Mouse (Mus musculus) neural tube, embryonic 13.5 days (tissue): ENCODE results near the gene B3gnt8. TPM values are rescaled to one million over a fixed set of nuclear protein-coding genes. Genes with fewer than 3 reads are reported as not detected.

Experiments
- ATAC-seq: fragments of 200-750 bp; cut with Nextera tagmentation; 2 replicates; pipeline ENCODE4 v1.8.0; 2017; ENCODE audit warnings: low read depth, mild to moderate bottlenecking, moderate TSS enrichment, moderate library complexity
- H3K27ac ChIP-seq: fragments of 300-500 bp; sonication (generic); replicated peaks from 2 replicates; pipeline ENCODE4 v1.5.1; 2015; ENCODE audit warnings: moderate library complexity, mild to moderate bottlenecking, inconsistent platforms
- H3K27me3 ChIP-seq: fragments of 300-500 bp; sonication (generic); 2 replicates; pipeline ENCODE4 v1.6.1; 2015; ENCODE audit warnings: mild to moderate bottlenecking, inconsistent platforms
- H3K36me3 ChIP-seq: fragments of 300-500 bp; sonication (generic); 2 replicates; pipeline ENCODE4 v1.6.1; 2015; ENCODE audit warnings: mild to moderate bottlenecking, inconsistent platforms
- H3K4me1 ChIP-seq: fragments of 300-500 bp; sonication (generic); replicated peaks from 2 replicates; pipeline ENCODE4 v1.6.1; 2015; ENCODE audit warnings: inconsistent platforms
- H3K4me2 ChIP-seq: fragments of 300-500 bp; sonication (generic); 2 replicates; pipeline ENCODE4 v1.6.1; 2015; ENCODE audit warnings: inconsistent platforms, mild to moderate bottlenecking, moderate library complexity
- H3K4me3 ChIP-seq: fragments of 300-500 bp; sonication (generic); 2 replicates; pipeline ENCODE4 v1.5.1; 2015; ENCODE audit warnings: mild to moderate bottlenecking, inconsistent platforms
- H3K9ac ChIP-seq: fragments of 300-500 bp; sonication (generic); 2 replicates; pipeline ENCODE4 v1.6.1; 2015; ENCODE audit warnings: moderate library complexity, mild to moderate bottlenecking, inconsistent platforms
- H3K9me3 ChIP-seq: fragments of 300-500 bp; sonication (generic); 2 replicates; pipeline ENCODE4 v1.6.1; 2016; ENCODE audit warnings: inconsistent platforms
- WGBS: fragments of 180-500 bp; shearing (Covaris S2); methylation state at CpG from one replicate; pipeline ENCODE4 v1.1.7; 2015; 5-methylcytosine and 5-hydroxymethylcytosine counted together
- polyA plus RNA-seq: library from polyadenylated mRNA; unstranded; fragments of >200 nt; fragmentation: Nextera tagmentation; extraction: Ambion mirVana; gene quantifications from 2 replicates; pipeline ENCODE4 v1.2.1, GENCODE M21; 2015

Gene B3gnt8
- polyA plus RNA-seq, 1 experiment from 2014 or later, result 6.3 TPM

- 68% methylated on average over 7 of the region's 7 CpGs for WGBS
- H3K27me3 ChIP-seq, result peaks cover 48% of the 10 kb centered on the region
- H3K4me2 ChIP-seq, result no peak overlapping the region
- H3K9ac ChIP-seq, result no peak overlapping the region
- peaks cover 53% of the 10 kb centered on the region for H3K4me1 ChIP-seq
- H3K27ac ChIP-seq, result no peak overlapping the region
- no peak overlapping the region for H3K4me3 ChIP-seq
- H3K9me3 ChIP-seq, result no peaks in the 10 kb centered on the region
- no peaks in the 10 kb centered on the region for H3K36me3 ChIP-seq
- no peak for ATAC-seq
These were observed 57.2 kb downstream of the B3gnt8 start for GRCm38 (mm10) chr7:25683474-25684180.

DNA sequence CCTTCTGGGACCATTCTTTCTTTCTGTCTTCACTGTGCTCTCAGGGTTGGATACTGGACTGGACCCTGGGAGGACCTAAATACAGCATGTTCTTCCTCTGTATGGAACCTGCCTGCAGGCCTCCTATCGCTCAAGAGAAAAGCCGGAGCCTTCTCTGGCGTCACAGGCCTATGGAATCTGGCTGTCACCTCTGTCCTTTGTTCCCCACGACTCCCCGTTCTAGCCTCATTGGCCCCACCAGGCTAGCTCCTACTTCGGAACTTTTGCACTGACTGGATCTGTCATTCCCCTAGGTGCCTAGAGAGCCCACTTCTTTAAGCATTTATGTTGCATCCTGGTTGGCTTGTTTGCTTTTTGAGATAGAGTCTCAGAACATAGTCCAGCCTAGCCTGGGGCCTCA, 58.2 kb downstream of the B3gnt8 start:
- no peak overlapping the region for H3K27ac ChIP-seq
- H3K4me2 ChIP-seq, result no peak overlapping the region
- ATAC-seq, result no peak
- no peak overlapping the region for H3K4me3 ChIP-seq
- H3K9ac ChIP-seq, result no peak overlapping the region
- no peaks in the 10 kb centered on the region for H3K36me3 ChIP-seq
- no peaks in the 10 kb centered on the region for H3K9me3 ChIP-seq
- 84% methylated on average over 6 of the region's 6 CpGs for WGBS
- peaks cover 63% of the 10 kb centered on the region for H3K4me1 ChIP-seq
- peaks cover 51% of the 10 kb centered on the region for H3K27me3 ChIP-seq

Other genes starting within 250 kb of the B3gnt8 start
- 9.9 and 11.4 TPM in 2 replicates for gene Lipe, start 227.9 kb upstream of the B3gnt8 start, polyA plus RNA-seq
- gene Cxcl17, start 213.8 kb upstream of the B3gnt8 start, polyA plus RNA-seq, result 0.41 and 0.63 TPM in 2 replicates
- 1.5 and 2.2 TPM in 2 replicates for gene Ceacam1, start 149.1 kb upstream of the B3gnt8 start, polyA plus RNA-seq
- 0.14 TPM in 1 of 2 replicates, not detected in the other for gene Ceacam2, start 86.8 kb upstream of the B3gnt8 start, polyA plus RNA-seq
- not detected in 2 replicates for gene Erich4, start 10.8 kb upstream of the B3gnt8 start, polyA plus RNA-seq
- 35.3 and 42.2 TPM in 2 replicates for gene Dmac2, start 7.2 kb upstream of the B3gnt8 start, polyA plus RNA-seq
- 45.9 and 50.7 TPM in 2 replicates for gene Bckdha, start 32.3 kb downstream of the B3gnt8 start, polyA plus RNA-seq
- gene Exosc5, start 32.5 kb downstream of the B3gnt8 start, polyA plus RNA-seq, result 41.8 and 45.1 TPM in 2 replicates
- 13.1 and 14.3 TPM in 2 replicates for gene Tmem91, start 48.5 kb downstream of the B3gnt8 start, polyA plus RNA-seq
- 33.6 and 42.6 TPM in 2 replicates for gene B9d2, start 54.1 kb downstream of the B3gnt8 start, polyA plus RNA-seq
- 1.2 and 2.1 TPM in 2 replicates for gene Tgfb1, start 60.3 kb downstream of the B3gnt8 start, polyA plus RNA-seq
- gene Ccdc97, start 92.4 kb downstream of the B3gnt8 start, polyA plus RNA-seq, result 33.0 and 38.2 TPM in 2 replicates
- 45.1 and 51.1 TPM in 2 replicates for gene Hnrnpul1, start 128.1 kb downstream of the B3gnt8 start, polyA plus RNA-seq
- gene Axl, start 162.1 kb downstream of the B3gnt8 start, polyA plus RNA-seq, result 25.4 and 26.7 TPM in 2 replicates
- gene Cyp2s1, start 190.3 kb downstream of the B3gnt8 start, polyA plus RNA-seq, result 2.2 and 3.0 TPM in 2 replicates